Mouse (Mus musculus): Measurements from ENCODE around the gene Cdan1.

DNA sequence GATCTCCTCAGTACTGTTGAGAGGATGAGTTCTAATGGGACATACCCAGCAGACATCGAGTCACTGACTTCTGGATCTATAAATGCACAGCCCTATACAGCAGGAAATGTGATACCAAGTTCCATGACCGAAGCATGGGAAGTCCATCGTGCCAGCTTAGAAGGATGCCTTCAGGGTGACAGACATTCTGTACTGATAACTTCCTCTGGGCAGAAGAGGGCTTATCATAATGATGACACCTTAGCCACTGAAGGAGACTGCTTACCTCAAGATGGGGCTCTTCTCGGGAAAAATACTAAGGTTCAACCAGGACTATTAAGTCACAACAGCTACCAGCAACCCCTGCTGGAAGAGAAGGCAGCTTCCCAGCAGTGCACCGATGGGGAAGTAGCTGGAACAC, 152.2 kb downstream of the Cdan1 start:
- TF ChIP-seq POLR2A (IDR thresholded peaks at IDR 0.05; ENCODE audit: insufficient read depth, low read depth, low read length) (no peak), CTCF (IDR thresholded peaks at IDR 0.05; ENCODE audit: insufficient read depth, low read depth, low read length) (no peak)
